Mouse (Mus musculus) olfactory bulb, adult 2 months (tissue): ENCODE results near the gene Gm11077.

Experiments used
- CTCF ChIP-seq: fragments of 200-500 bp; IDR thresholded peaks from 2 replicates; pipeline ENCODE4 v1.5.1; 2012; ENCODE audit warnings: low read depth, mild to moderate bottlenecking, low read length, moderate library complexity; ENCODE audit not compliant: insufficient read depth
- POLR2A ChIP-seq: fragments of 200-500 bp; IDR thresholded peaks from 2 replicates; pipeline ENCODE4 v1.6.1; 2012; ENCODE audit warnings: mild to moderate bottlenecking, low read depth, low read length, moderate library complexity; ENCODE audit not compliant: insufficient read depth

GRCm38 (mm10) chr6:140714905-140715365 lies 14.1 kb upstream of the Gm11077 start:
- no peak for TF ChIP-seq POLR2A
- TF ChIP-seq CTCF: peak; percentile 74
